Mouse (Mus musculus) C2C12 (cell line): ENCODE results near the gene Spg7.

Experiments used
- CEBPB ChIP-seq: IDR thresholded peaks from one replicate; pipeline ENCODE4 v1.6.1; 2011; ENCODE audit warnings: low read depth, mild to moderate bottlenecking, control low read depth, moderate library complexity
- CTCF ChIP-seq: IDR thresholded peaks from one replicate; pipeline ENCODE4 v1.5.1; 2011; ENCODE audit not compliant: control insufficient read depth, insufficient read depth, insufficient read length
- FOSL1 ChIP-seq: IDR thresholded peaks from one replicate; pipeline ENCODE4 v1.8.0; 2011; ENCODE audit warnings: mild to moderate bottlenecking, low read length; ENCODE audit not compliant: poor library complexity, insufficient read depth, severe bottlenecking
- MAX ChIP-seq: IDR thresholded peaks from one replicate; pipeline ENCODE4 v1.6.1; 2011; ENCODE audit warnings: mild to moderate bottlenecking, control low read depth
- MYOD1 ChIP-seq: IDR thresholded peaks from one replicate; pipeline ENCODE4 v1.6.1; 2011; ENCODE audit warnings: low read depth; ENCODE audit not compliant: control insufficient read depth, insufficient read length
- MYOG ChIP-seq: IDR thresholded peaks from one replicate; pipeline ENCODE4 v1.6.1; 2011; ENCODE audit not compliant: control insufficient read depth, insufficient read length; ENCODE audit errors: extremely low read depth
- USF1 ChIP-seq: IDR thresholded peaks from one replicate; pipeline ENCODE4 v1.6.1; 2011; ENCODE audit warnings: low read depth, mild to moderate bottlenecking, control low read depth, moderate library complexity

DNA sequence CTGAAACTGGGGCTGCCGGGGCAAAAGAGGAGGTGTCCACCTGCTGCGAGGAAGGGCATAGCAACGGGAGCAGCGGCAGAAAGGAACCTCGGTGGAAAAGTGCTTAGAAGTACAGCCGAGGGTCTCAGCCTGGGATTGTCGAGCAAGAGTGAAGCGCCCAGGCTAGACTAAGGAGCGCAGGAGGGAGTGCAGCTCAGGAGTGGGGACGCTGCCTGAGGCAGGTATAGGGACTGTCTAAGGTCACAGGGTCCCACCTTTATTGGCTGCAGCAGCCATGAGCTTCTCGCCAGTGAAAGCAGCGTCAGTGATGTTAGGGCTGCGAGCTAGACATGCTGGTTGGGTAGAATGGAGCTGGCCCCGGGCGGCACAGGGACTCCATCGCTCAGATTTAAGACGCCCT lies 55.0 kb downstream of the Spg7 start:
- no peak for TF ChIP-seq CTCF
- TF ChIP-seq CEBPB = no peak
- no peak for TF ChIP-seq FOSL1
- no peak for TF ChIP-seq MAX
- no peak for TF ChIP-seq MYOD1
- TF ChIP-seq MYOG = no peak
- TF ChIP-seq USF1 = no peak
